Mouse (Mus musculus): ENCODE measurements at regions not wholly inside any gene's neighbourhood (a gene's known extent, or its start where the extent isn't known, plus 50 kb on each side); places are given as distances from the start of the nearest gene placed in this dataset.
"Not testable (repeated sequence)": the region's sequence is repeated elsewhere in the genome, so short reads cannot be mapped to it uniquely, and the experiment has no call there.

- H3K4me1 ChIP-seq, result no peaks in the 10 kb centered on the region
- H3K27me3 ChIP-seq, result no peaks in the 10 kb centered on the region
- WGBS, result 95% methylated on average over 2 of the region's 2 CpGs
- H3K9ac ChIP-seq, result no peak overlapping the region
- ATAC-seq (ENCODE audit: low FRiP score, low read depth), result no peak
- H3K36me3 ChIP-seq, result no peaks in the 10 kb centered on the region
- no peaks in the 10 kb centered on the region for H3K9me3 ChIP-seq
- H3K4me3 ChIP-seq, result no peak overlapping the region
- H3K27ac ChIP-seq, result no peak overlapping the region
- no peak overlapping the region for H3K4me2 ChIP-seq (replicated peaks)
These were observed 106.2 kb downstream of the Sec31a start for GRCm38 (mm10) chr5:100309807-100310165.

- Histone ChIP-seq H3K27me3 (no peaks in the 10 kb centered on the region), H3K9me3 (no peaks in the 10 kb centered on the region), H3K4me1 (no peaks in the 10 kb centered on the region), H3K27ac (no peak overlapping the region), H3K9ac (no peak overlapping the region), H3K4me3 (no peak overlapping the region), H3K36me3 (no peaks in the 10 kb centered on the region), H3K4me2 (replicated peaks) (no peak overlapping the region)
- ATAC-seq (ENCODE audit: low FRiP score, low read depth), result no peak
- WGBS, result 79% methylated on average over 17 of the region's 17 CpGs
These were observed 106.8 kb downstream of the Sec31a start for GRCm38 (mm10) chr5:100309071-100309806.

GRCm38 (mm10) chr5:100304403-100304802, 111.6 kb downstream of the Sec31a start:
- WGBS, result 66% methylated on average over 3 of the region's 3 CpGs

GRCm38 (mm10) chr5:100302068-100302775, 113.8 kb downstream of the Sec31a start:
- 79% methylated on average over 17 of the region's 17 CpGs for WGBS

More at GRCm38 (mm10) chr5:100304403-100304802, 111.6 kb downstream of the Sec31a start:
- H3K27ac ChIP-seq, result no peak overlapping the region
- H3K9me3 ChIP-seq, result no peaks in the 10 kb centered on the region
- H3K4me3 ChIP-seq, result no peak overlapping the region
- ATAC-seq (ENCODE audit: low FRiP score, low read depth), result no peak
- no peak overlapping the region for H3K4me2 ChIP-seq (replicated peaks)
- H3K9ac ChIP-seq, result no peak overlapping the region
- no peaks in the 10 kb centered on the region for H3K27me3 ChIP-seq
- H3K36me3 ChIP-seq, result no peaks in the 10 kb centered on the region
- no peaks in the 10 kb centered on the region for H3K4me1 ChIP-seq

GRCm38 (mm10) chr5:100299141-100299540, 116.9 kb downstream of the Sec31a start:
- H3K27me3 ChIP-seq, result no peaks in the 10 kb centered on the region
- H3K36me3 ChIP-seq, result no peaks in the 10 kb centered on the region
- no peaks in the 10 kb centered on the region for H3K4me1 ChIP-seq
- no peak overlapping the region for H3K4me3 ChIP-seq
- no peak overlapping the region for H3K27ac ChIP-seq
- H3K9ac ChIP-seq, result no peak overlapping the region
- ATAC-seq (ENCODE audit: low FRiP score, low read depth), result no peak
- WGBS, result 87% methylated on average over 4 of the region's 4 CpGs
- H3K4me2 ChIP-seq (replicated peaks), result no peak overlapping the region
- H3K9me3 ChIP-seq, result peaks cover 8% of the 10 kb centered on the region; the same call in 1 of the 2 replicates

More at GRCm38 (mm10) chr5:100302068-100302775, 113.8 kb downstream of the Sec31a start:
- Histone ChIP-seq H3K27me3 (no peaks in the 10 kb centered on the region), H3K4me1 (no peaks in the 10 kb centered on the region), H3K4me2 (replicated peaks) (no peak overlapping the region), H3K9me3 (peaks cover 8% of the 10 kb centered on the region; the same call in 1 of the 2 replicates), H3K36me3 (no peaks in the 10 kb centered on the region), H3K27ac (no peak overlapping the region), H3K4me3 (no peak overlapping the region), H3K9ac (no peak overlapping the region)
- no peak for ATAC-seq (ENCODE audit: low FRiP score, low read depth)

GRCm38 (mm10) chr5:100294189-100294588, 121.8 kb downstream of the Sec31a start:
- no peak overlapping the region for H3K27ac ChIP-seq
- no peaks in the 10 kb centered on the region for H3K4me1 ChIP-seq
- 70% methylated on average over 7 of the region's 7 CpGs for WGBS
- H3K9ac ChIP-seq, result no peak overlapping the region
- no peak overlapping the region for H3K4me3 ChIP-seq
- no peaks in the 10 kb centered on the region for H3K27me3 ChIP-seq
- peaks cover 8% of the 10 kb centered on the region; the same call in 1 of the 2 replicates for H3K9me3 ChIP-seq
- ATAC-seq (ENCODE audit: low FRiP score, low read depth), result no peak
- no peaks in the 10 kb centered on the region for H3K36me3 ChIP-seq
- no peak overlapping the region for H3K4me2 ChIP-seq (replicated peaks)

GRCm38 (mm10) chr5:100280215-100280614, 120.6 kb upstream of the Tmem150c start:
- no peak overlapping the region for H3K4me2 ChIP-seq (replicated peaks)
- no peaks in the 10 kb centered on the region for H3K9me3 ChIP-seq
- H3K4me1 ChIP-seq, result no peaks in the 10 kb centered on the region
- 88% methylated on average over 4 of the region's 4 CpGs for WGBS
- no peak overlapping the region for H3K4me3 ChIP-seq
- no peak for ATAC-seq (ENCODE audit: low FRiP score, low read depth)
- no peaks in the 10 kb centered on the region for H3K27me3 ChIP-seq
- H3K9ac ChIP-seq, result no peak overlapping the region
- H3K36me3 ChIP-seq, result no peaks in the 10 kb centered on the region
- H3K27ac ChIP-seq, result no peak overlapping the region

- Histone ChIP-seq H3K36me3 (no peaks in the 10 kb centered on the region), H3K9ac (no peak overlapping the region), H3K9me3 (no peaks in the 10 kb centered on the region), H3K27ac (no peak overlapping the region), H3K4me2 (replicated peaks) (no peak overlapping the region), H3K4me1 (0 out of 2 replicates have a peak, but pooled peaks cover 3% of the 10 kb centered on the region), H3K4me3 (no peak overlapping the region), H3K27me3 (no peaks in the 10 kb centered on the region)
- WGBS, result 92% methylated on average over 8 of the region's 8 CpGs
- ATAC-seq (ENCODE audit: low FRiP score, low read depth), result no peak
These were observed 119.9 kb upstream of the Tmem150c start for GRCm38 (mm10) chr5:100279474-100279873.

GRCm38 (mm10) chr5:100274674-100275073, 115.1 kb upstream of the Tmem150c start:
- no peak overlapping the region for H3K9ac ChIP-seq
- H3K27me3 ChIP-seq, result no peaks in the 10 kb centered on the region
- no peak overlapping the region for H3K4me3 ChIP-seq
- 0 out of 2 replicates have a peak, but pooled peaks cover 3% of the 10 kb centered on the region for H3K4me1 ChIP-seq
- WGBS, result 58% methylated on average over 4 of the region's 4 CpGs
- no peaks in the 10 kb centered on the region for H3K9me3 ChIP-seq
- no peak for ATAC-seq (ENCODE audit: low FRiP score, low read depth)
- no peak overlapping the region for H3K4me2 ChIP-seq (replicated peaks)
- H3K27ac ChIP-seq, result no peak overlapping the region
- no peaks in the 10 kb centered on the region for H3K36me3 ChIP-seq

- WGBS, result 88% methylated on average over 9 of the region's 9 CpGs
- not testable (repeated sequence) for H3K27me3 ChIP-seq; H3K4me1 ChIP-seq; H3K27ac ChIP-seq; H3K9me3 ChIP-seq; H3K9ac ChIP-seq; H3K4me3 ChIP-seq; ATAC-seq (ENCODE audit: low FRiP score, low read depth); H3K36me3 ChIP-seq; H3K4me2 ChIP-seq (replicated peaks)
These were observed 112.4 kb upstream of the Tmem150c start for GRCm38 (mm10) chr5:100271975-100272374.

- Histone ChIP-seq H3K9me3 (no peaks in the 10 kb centered on the region), H3K27ac (no peak overlapping the region), H3K27me3 (no peaks in the 10 kb centered on the region), H3K9ac (no peak overlapping the region), H3K4me3 (no peak overlapping the region), H3K4me2 (replicated peaks) (no peak overlapping the region), H3K4me1 (peaks cover 13% of the 10 kb centered on the region; the same call in 1 of the 2 replicates), H3K36me3 (no peaks in the 10 kb centered on the region)
- ATAC-seq (ENCODE audit: low FRiP score, low read depth), result no peak
- 59% methylated on average over 12 of the region's 12 CpGs for WGBS
These were observed 111.5 kb upstream of the Tmem150c start for GRCm38 (mm10) chr5:100270841-100271686.

Measured in limb, embryonic 13.5 days (tissue).